Mouse (Mus musculus): ENCODE measurements around the gene Carhsp1. TPM values are rescaled to one million over a fixed set of nuclear protein-coding genes. Genes with fewer than 3 reads are reported as not detected.

The Carhsp1 gene
- polyA plus RNA-seq, 1 experiment from 2014 or later = 58.8 TPM

DNA sequence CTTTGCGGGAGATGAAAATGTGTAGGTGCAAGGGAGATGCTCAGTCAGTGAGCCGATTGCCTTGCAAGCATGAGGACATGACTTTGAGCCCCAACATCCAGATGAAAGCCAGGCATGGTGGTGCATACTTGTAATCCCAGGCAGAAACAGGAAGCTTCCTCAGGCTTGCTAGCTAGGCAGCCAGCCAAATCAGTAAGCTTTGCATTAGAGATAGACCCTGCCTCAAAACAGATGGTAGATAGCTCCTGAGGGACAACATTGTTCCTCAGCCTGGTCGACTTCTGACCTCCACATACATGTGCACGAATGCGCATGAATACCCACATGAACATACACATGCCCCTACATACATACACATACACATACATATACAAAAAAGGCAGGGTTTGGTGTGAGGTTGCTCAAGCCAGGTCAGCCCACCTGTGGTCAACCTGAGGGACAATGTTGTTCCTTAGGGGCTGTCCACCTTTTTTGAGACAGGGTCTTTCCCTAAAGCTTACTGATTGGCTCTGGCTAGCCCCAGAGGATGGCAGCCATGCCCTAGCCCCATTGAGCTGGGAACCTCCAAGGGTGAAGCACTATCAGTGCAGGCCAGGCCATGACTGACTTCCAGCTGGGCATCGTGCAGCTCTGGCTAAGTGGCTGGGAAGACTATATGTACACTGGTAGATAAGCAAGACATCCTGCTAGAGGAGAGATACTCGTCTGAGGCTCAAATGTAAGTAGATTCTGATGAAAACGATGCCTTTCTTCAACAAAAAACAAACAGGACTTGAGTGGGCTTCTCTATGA lies 59.5 kb downstream of the Carhsp1 start:
- Histone ChIP-seq H3K4me3 (replicated peaks; ENCODE audit: low read length) (no peak overlapping the region), H3K4me1 (replicated peaks; ENCODE audit: control insufficient read depth, insufficient read depth, low read length) (no peaks in the 10 kb centered on the region), H3K9me3 (ENCODE audit: control insufficient read depth, low read length) (no peaks in the 10 kb centered on the region), H3K9ac (no peak overlapping the region), H3K4me2 (replicated peaks) (no peak overlapping the region), H3K36me3 (replicated peaks; ENCODE audit: control insufficient read depth, insufficient read depth) (peaks cover 44% of the 10 kb centered on the region), H3K27ac (no peak overlapping the region), H3K27me3 (ENCODE audit: control insufficient read depth, insufficient read depth, low read length) (no peaks in the 10 kb centered on the region)
- ATAC-seq (ENCODE audit: low FRiP score) = no peak
- 88% methylated on average over 8 of the region's 8 CpGs for WGBS
- DNase-seq (ENCODE audit: low spot score) = no peak

DNA sequence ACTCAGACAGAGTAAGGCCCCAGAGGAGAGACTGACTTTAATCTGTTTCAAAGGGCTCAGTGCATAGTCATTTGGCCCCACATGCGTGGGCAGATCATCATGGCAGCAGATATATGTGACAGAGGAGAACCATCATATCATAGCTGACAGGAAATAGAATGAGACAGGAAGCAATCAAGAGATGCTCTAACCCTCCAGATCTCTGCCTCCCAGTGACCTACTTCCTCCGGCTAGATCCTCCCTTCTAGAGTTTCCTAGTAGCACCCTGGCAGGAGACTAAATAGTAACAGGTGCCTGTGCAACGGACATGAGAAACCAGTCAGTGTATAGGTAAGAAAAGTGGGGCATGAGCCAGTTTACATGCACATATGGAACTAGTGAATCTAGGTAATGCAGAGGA lies 61.6 kb downstream of the Carhsp1 start:
- DNase-seq (ENCODE audit: low spot score) (no peak), ATAC-seq (ENCODE audit: low FRiP score) (no peak)
- H3K4me2 ChIP-seq (replicated peaks) = no peak overlapping the region
- 88% methylated on average over 3 of the region's 3 CpGs for WGBS
- H3K4me1 ChIP-seq (replicated peaks; ENCODE audit: control insufficient read depth, insufficient read depth, low read length) = no peaks in the 10 kb centered on the region
- no peak overlapping the region for H3K4me3 ChIP-seq (replicated peaks; ENCODE audit: low read length)
- H3K9ac ChIP-seq = no peak overlapping the region
- H3K36me3 ChIP-seq (replicated peaks; ENCODE audit: control insufficient read depth, insufficient read depth) = peaks cover 44% of the 10 kb centered on the region
- no peaks in the 10 kb centered on the region for H3K9me3 ChIP-seq (ENCODE audit: control insufficient read depth, low read length)
- H3K27me3 ChIP-seq (ENCODE audit: control insufficient read depth, insufficient read depth, low read length) = no peaks in the 10 kb centered on the region
- no peak overlapping the region for H3K27ac ChIP-seq

Small RNAs within 50 kb of the gene (microRNA-seq; reads per million reads assigned to microRNA genes)
- gene Gm22137 = not detected

Other genes starting within 250 kb of the Carhsp1 start
- gene Tmem114, start 247.0 kb downstream of the Carhsp1 start, polyA plus RNA-seq (2014; fragmentation: Nextera tagmentation; extraction: Ambion mirVana) = 0.68 and 0.86 TPM in 2 replicates
- gene Mettl22, start 201.4 kb downstream of the Carhsp1 start, polyA plus RNA-seq (2014; fragmentation: Nextera tagmentation; extraction: Ambion mirVana) = 49.7 and 53.8 TPM in 2 replicates
- gene Abat, start 158.7 kb downstream of the Carhsp1 start, polyA plus RNA-seq (2014; fragmentation: Nextera tagmentation; extraction: Ambion mirVana) = 69.5 and 74.3 TPM in 2 replicates
- 31.7 and 37.0 TPM in 2 replicates for gene Pmm2, start 34.5 kb downstream of the Carhsp1 start, polyA plus RNA-seq (2014; fragmentation: Nextera tagmentation; extraction: Ambion mirVana)
- 15.1 and 15.3 TPM in 2 replicates for gene Tmem186, start 34.4 kb downstream of the Carhsp1 start, polyA plus RNA-seq (2014; fragmentation: Nextera tagmentation; extraction: Ambion mirVana)
- 0.35 TPM in 1 of 2 replicates, not detected in the other for gene Gm5767, start 8.6 kb upstream of the Carhsp1 start, polyA plus RNA-seq (2014; fragmentation: Nextera tagmentation; extraction: Ambion mirVana)
- gene Usp7, start 120.2 kb upstream of the Carhsp1 start, polyA plus RNA-seq (2014; fragmentation: Nextera tagmentation; extraction: Ambion mirVana) = 44.7 and 44.9 TPM in 2 replicates
- gene 1810013L24Rik, start 157.9 kb upstream of the Carhsp1 start, polyA plus RNA-seq (2014; fragmentation: Nextera tagmentation; extraction: Ambion mirVana) = 23.5 and 25.6 TPM in 2 replicates